Mouse (Mus musculus): ENCODE results near the gene Prc1.
"Not testable (repeated sequence)": the region's sequence is repeated elsewhere in the genome, so short reads cannot be mapped to it uniquely, and the experiment has no call there.

Gene Prc1

DNA sequence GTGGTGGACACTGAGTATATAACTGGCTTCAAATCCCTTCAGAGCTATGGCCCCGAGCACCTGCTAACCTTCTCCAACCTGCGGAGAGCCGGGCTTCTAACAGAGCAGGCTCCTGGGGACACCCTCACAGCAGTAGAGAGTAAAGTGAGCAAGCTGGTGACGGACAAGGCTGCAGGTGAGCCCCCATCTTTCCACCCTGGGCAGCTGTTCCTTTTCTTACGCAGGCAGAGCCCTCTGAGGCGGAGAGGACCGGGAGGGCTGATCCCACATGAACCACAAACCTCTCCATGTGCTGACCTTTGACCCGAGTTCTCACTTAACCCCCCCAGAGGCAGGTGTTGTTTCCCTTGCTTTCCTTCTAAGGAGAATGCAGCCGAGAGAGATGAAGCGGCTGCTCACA lies 6.5 kb upstream of the Prc1 start:
- DNase-seq: peak; percentile 86

DNA sequence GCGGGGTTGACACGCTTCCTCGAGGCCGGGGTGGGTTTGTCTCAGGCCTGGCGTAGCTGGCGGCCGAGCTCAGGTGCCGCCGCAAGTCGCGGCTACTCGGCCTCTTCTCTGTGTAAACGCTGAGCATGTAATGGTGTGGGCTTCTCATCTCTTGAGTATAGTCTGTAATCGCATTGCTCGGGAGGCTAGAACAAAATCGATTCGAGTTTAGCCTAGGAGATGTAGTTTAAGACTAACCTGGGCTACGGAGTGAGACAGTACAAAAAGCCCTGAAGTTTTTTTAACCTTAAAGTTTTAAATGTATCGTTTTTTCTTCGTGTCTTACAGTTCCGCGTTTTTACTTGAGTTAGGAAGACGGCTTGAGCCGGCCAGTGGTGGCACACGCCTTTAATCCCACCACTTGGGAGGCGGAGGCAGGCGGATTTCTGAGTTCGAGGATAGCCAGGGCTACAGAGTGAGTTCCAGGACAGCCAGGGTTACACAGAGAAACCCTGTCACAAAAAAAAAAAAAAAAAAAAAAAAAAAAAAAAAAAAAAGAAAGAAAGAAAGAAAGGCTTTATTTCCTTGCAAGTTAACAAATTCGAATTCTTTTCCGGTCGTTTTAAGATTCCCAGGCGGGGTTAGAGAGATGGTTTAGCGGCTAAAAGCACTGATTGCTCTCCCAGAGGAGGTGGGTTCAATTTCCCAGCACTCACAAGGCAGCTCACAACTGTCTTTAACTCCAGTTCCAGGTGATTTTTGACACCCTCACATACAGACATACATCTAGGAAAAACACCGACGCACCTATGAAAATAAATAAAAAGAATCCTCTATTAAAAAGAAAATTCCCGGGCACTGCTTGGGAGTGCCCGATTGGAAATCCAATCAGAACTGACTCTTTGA lies 756 bp downstream of the Prc1 start:
- peak; percentile 85 for DNase-seq

DNA sequence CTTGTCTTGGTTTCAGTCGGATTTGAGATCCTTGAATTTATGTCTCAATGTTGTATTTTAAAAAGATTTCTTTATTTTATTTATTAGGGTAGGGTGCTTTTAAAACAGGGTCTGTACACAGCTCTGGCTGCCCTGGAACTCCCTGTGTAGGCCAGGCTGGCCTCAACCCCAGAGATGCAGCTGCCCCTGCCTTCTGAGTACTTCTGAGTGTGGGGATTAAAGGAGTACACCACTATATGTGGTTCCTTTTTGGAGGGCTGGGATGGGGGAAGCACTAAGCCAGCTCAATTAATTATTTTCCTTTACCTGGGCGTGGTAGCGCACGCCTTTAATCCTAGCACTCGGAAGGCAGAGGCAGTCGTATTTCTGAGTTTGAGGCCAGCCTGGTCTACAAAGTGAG lies 2.2 kb downstream of the Prc1 start:
- peak; percentile 88 for DNase-seq

DNA sequence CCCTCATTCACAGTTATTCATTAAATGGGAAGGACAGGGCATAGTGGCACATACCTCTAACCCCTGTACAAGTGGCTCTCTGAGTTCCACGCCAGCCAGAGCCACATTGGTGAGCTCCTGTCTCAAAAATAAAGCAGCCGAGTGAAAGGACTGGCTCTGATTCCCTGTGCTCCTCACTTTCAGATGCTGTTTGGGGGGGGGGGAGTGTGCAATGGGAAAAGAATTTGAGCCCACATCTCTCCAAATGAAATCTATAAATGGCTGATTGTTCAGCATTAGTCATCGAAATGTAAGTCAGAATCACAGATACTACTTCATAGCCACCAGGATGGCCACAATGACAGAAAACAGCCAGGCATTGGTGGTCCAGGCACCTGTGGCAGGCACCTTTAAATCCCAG lies 2.8 kb downstream of the Prc1 start:
- DNase-seq: peak; percentile 49

DNA sequence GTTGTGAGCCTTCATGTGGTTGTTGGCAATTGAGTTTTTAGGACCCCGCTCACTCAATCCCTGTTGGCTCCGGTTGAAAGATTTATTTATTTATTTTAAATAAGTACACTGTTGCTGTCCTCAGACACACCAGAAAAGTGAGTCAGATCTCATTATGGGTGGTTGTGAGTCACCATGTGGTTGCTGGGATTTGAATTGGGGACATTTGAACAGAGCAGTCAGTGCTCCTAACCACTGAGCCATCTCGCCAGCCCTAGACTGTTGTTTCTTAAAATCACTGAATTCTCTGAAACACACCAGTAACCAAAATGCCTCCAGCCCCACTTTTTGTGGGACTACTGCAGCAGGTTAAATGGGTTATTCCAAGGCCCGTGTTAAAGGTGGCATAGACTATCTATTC lies 4.5 kb downstream of the Prc1 start:
- DNase-seq: peak; percentile 51

DNA sequence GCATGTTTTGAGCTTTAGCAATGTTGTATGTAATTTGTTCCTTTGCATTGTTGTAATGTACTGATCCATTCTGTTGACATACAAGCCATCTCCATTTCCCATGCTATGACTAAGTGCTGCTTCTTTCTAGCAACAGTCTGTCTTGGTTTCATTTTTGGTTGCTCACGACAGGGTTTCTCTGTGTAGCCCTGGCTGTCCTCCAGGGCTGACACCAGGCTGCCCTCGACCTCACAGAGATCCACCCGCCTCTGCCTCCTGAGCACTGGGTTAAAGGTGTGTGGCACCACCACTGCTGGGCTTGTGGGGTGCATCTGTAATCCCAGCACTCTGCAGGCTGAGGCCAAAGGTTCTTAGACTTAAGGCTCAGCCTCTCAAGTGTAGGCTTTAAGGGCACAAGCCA lies 5.3 kb downstream of the Prc1 start:
- peak; percentile 84 for DNase-seq

DNA sequence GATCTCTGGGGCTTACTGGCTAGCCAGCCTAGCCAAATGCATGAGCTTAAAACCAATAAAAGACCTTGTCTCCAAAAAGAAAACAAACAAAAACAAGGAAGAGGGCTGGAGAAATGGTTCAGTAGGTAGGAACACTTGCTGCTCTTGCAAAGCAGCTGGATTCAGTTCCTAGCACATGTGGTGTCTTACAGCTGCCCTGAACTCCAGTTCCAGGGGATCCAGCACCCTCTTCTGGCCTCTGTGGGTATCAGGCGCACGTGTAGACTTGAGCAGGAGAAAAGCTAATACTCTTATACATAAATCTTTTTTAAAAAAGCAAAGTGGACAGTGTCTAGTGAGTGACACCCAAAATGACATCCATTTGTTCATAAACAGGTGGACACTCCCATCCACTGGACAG lies 7.3 kb downstream of the Prc1 start:
- peak; percentile 68 for DNase-seq

DNA sequence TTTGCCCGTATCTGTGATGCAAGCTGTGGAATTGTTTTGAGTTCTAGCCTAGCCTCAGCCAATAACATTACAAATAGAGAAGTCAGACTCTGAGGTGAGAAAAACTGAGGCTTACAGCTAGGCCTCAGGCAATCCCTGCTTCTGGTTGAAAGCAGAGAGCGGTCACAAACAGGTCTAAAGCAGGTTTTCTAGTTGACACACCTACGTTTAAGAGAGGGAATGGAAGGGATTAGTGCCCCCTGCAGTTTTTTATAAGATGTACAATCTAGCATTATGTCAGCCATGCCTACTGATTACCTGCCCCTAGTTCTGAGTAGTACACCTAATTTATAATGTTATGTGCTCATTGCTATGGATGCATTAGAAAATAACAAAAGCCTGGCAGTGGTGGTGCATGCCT lies 13.5 kb downstream of the Prc1 start:
- no peak for DNase-seq

DNA sequence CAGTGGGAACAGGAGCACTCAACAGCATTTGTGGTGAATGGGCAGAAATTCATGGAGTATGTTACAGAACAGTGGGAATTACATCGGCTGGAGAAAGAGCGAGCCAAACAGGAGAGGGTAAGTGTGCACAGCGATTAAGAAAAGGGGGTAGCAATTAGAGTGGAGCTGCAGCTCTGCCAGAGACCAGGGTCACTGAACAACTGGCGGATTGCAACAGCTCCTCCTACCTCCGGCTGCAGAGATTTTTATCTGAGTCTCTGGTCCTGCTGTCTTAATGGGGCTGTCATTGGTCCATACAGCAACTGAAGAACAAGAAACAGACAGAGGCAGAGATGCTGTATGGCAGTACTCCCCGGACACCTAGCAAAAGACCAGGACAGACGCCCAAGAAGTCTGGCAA lies 16.5 kb downstream of the Prc1 start:
- peak; percentile 80 for DNase-seq

DNA sequence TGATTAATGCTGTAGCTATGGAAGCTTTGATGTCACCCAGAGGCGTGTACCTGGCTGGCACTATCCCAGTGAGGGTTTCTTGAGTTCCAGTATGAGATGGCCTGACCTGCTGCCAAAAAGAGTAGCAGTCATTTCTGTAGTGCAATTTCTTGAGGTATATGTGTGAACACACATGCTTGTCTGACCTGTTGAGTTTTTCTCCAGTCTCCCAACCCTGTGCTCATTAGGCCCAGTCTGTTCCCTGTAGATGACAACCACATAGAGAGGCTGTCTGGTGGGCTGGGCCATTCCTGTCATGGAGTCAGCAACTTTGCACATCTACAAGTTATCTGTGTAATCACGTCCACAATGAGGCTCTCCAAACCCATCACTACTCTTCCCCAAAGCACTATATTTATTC lies 21.5 kb downstream of the Prc1 start:
- peak; percentile 74 for DNase-seq

DNA sequence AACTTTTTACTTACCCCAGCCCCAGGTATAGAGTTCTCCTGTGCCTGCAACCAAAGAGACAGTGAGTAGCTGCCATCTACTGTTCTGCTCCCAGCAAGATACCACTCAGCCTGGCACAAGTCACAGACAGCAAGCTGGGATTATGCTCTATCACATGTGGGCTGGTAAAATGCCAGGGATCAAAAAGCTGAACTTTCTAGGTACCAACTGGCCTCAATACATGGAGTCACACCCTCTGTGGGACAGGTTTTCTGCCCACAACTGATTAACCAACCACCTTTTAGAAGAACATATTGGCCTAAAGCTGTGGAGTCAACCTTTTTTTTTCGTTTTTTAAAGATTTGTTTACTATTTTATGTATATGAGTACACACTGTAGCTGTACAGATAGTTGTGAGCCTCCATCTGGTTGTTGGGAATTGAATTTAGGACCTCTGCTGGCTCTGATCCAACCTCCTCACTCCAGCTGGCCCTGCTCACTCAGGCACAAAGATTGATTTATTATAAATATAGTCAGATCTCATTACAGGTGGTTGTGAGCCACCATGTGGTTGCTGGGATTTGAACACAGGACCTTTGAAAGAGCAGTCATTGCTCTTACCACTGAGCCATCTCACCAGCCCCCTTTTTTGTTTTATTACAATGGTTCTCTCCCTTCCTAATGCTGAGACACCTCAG lies 23.3 kb downstream of the Prc1 start:
- DNase-seq: peak; percentile 80

DNA sequence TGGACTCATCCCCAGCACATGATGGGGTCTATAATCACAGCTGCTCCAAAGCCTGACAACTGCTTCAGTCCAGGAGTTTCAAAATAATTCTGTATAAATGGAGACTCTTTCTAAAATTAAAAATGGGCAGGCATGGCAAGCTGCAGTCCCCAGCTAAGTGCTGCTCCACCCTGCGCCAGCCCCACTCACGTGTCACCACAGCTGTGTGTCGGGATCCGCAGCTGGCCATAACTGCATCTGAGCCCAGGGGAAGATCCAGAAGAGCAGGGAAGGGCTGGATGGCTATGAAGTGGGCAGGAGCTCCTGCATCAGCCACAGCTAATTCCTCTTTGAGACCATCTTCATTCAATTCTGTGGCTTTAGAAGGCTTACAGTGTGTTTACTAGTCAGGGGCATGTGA lies 24.4 kb downstream of the Prc1 start:
- DNase-seq: no peak

DNA sequence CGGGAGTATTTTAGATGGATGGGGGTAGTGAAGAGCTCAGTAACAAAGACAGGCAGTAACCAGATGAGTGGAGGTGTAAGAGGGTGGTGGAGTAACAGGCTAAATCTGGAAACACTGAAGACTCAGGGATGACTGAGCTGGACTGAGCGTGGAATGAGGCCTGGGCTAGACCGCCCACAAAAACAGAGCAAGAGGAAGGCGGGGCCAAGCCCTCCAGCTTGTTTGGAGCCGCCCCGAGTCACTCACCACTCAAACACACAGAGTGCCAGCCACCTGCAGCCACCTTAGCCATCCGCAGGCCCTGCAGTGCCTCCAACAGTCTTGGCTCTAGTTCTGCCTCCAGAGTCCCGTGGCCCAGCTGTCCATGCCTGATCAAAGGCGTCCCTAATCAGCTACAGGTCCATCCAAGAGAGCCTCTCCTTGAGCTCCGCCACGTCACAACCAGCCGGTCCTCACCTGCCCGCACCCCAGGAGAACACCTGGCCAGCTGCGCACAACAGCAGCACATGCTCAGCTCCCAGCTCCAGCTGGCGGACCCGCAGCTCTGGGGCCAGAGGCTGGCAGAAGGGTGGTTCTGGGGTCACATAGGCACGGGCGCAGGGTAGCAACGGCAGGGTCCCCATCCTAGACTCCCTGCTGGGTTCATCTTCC lies 25.7 kb downstream of the Prc1 start:
- DNase-seq: peak; percentile 88

DNA sequence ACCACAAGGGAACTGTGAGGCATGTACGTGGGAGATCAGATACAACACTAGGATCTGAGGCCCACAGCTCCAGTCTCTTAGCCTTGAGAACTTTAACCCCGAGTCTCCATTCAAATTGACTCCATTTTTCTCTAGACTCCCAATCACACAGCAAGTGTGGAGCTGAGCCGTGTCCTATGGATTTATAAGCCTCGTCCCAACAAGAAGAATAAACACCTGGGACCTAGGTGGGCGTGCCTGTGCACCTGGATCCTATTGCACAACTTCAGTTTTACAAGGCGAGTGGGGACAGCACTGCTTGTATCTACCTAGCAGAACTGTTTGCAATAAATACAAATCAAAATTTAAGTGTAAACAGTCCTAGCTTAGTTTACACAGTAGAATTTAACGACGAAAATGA lies 29.1 kb downstream of the Prc1 start:
- DNase-seq: peak; percentile 90

DNA sequence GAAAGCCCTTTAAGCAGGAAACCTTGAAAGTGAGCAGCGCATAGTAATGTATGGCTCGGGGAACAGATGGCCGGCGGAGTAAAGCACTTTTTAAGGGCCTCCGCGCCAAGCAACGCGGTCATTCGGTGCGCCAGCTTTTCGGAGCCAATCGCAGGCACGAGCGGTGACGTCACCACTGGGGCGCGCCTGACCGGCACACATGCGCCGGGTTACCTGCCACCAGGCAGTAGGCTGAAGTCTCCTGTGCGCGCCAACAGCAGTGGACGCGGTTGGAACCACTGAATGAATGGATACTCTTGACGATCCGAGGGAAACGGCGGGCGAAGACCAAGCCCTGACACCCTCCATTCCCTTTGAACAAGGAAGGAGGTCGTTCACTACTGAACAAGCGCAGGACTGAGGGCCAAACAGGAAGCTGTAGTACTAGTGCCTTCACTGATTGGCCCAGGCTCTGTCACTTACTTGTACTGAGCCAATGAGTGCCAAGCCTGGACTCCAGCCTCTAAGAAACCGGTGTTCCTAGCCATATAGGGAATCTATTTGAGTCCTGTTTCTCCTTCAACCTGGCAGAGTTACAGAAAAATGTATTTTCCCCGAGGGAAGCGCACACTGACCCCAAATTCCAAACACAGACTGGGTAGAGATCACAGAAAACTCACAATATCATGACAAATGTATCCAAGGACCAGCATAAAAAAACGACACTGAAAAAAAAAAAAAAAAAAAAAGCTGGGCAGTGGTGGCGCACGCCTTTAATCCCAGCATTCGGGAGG lies 30.0 kb downstream of the Prc1 start, which contains the start of gene Rccd1:
Gene Rccd1 (minus strand): TSS at position 412 of the 773 bp plus-strand sequence.
- DNase-seq: peak; percentile 100

DNA sequence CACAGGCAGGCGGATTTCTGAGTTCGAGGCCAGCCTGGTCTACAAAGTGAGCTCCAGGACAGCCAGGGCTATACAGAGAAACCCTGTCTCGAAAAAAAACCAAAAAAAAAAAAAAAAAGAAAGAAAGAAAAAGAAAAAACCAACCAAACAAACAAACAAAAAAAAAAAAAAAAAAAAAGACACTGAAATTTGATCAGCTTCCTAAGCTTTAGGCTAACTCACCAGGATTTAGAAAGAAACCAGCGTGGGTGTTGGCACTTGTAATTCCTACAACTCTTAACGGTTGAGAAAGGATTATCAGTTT lies 30.5 kb downstream of the Prc1 start:
- not testable (repeated sequence) for DNase-seq

DNA sequence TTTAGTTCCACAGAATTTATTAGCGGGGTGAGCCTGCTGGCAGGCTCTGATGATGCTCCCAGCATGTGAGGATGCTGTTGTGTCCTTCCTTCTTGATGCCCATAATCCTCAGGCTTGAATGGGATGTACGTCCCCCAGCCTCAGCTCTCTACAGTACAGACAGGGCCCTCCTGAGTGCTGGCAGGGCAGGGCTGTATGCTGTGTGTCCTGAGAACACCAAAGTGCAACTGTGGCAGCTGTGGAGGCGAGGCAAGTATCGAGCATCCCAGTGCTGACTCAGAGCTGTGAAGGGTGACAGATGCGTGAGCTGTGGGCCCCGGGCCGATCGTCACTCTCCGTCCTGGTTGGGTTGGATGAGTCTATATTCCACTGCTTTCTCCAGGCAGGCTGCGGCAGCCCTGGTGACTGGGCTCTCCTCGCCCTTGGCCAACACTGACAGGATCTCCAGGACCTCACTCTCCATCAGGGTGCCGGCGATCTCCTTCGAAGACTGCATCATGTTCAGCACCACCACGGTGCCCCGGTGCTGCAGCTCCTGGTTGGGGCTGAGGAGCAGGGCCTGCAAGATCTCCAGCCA lies 31.1 kb downstream of the Prc1 start:
- peak; percentile 92 for DNase-seq

DNA sequence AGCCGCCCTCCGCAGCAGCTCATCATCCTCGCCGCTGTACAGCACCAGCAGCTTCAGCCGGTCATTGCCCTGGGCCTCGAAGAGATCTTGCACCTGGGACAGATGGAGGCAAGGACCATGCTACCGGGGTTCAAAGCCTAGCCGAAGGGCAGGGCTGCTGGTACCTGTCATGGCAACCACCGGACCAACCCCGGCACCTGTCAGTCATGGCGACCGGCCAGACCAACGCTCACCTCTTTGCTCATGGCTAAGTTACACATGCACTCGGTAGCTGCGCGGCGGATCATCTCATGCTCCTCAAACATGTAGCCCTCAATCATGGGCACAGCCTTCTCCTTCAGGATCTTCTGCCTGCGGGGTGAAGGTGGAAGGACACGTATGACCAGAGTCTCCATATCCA lies 31.8 kb downstream of the Prc1 start:
- peak; percentile 95 for DNase-seq

DNA sequence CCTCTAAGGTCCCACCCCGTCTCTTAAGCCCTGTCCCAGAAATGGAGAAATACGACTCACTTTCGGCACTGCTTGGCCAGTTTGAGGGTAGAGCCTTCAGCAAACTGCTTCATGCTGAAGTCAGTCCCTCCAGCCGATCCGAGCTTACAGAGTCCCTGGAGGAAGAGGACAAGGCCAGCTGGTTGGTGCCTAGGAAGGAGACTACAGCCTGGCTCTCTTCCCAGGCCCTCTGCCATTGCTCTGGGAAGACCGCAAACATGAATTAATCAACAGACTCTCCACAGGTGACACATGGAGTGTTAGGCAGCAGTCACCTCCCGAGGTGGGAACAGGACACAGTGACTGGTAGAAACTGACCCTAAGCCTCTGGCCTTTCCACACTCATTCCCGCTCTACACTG lies 36.0 kb downstream of the Prc1 start:
- no peak for DNase-seq

DNA sequence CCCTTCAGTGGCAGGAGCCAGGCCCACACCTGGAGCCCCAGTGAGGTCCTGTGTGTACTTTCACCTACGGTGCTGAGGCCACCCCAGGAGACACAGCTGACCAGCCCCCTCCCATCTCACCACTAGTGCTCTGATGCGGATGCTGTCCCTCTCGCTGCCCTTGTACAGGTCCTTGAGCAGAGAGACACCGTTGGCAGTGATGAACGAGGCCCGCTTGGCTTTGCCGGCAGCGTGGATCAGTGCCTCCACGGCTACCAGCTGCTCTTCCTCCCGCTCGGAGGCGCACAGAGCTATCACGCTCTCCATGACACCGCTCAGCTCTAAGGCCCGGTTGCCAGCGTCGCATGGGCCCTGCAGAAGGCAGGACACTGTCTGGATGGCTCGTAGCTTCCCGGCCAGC lies 37.2 kb downstream of the Prc1 start:
- DNase-seq: peak; percentile 88

DNA sequence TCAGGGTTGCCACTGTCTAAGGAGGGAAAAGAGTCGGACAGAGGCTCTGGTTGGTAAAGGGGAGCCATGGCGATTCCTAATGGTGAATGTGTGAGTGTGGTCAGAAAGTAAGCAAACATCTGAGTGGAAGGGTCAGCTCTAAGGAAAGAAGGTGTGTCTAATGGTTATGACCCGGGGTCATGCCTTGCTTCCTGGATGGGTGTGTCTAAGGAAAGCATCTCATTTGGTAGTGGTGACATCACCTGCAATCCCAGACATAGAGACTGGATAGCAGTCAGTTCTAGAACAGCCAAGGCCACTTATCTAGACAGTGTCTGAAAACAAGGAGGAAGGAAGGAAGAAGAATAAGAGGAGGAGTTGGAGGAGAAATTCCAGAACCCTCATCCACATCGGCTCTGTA lies 40.6 kb downstream of the Prc1 start:
- DNase-seq: no peak

DNA sequence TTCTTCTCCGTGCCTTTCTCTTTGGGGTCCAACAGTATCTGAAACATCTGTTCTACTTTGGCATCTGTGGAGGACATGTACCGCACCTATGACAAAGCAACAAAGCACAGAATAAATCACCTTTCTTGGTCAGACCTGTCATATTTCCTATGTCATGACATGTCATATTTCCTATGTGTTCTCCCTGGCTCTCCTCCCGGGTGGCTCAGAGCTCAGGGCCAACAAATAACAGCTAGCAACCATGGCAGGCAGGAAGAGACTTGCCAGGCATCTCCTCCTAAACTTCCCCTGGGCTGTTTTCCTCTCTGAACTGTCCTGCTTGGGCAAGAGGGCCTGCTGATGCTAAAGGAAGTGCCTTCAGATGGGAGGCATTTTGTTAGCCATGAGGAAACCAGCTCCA lies 42.7 kb downstream of the Prc1 start:
- DNase-seq: no peak

DNA sequence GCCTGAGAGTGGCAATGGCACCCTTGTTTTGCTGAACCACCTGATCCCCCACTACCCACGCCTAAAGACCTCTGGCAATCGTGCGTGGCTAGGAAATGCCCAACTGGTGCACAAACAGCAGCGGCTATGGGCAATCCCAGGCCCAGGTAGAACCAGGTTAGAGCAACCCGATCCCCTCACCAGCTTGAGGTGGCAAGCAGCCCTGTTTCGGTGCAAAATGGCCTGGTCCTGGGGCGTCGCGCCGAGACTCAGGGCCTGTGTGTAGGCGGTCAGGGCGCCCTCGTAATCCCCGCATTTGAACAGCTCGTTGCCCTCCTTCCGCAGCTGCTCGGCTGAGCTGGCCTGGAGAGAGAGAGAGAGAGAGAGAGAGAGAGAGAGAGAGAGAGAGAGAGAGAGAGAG lies 45.1 kb downstream of the Prc1 start:
- peak; percentile 94 for DNase-seq
